Mouse (Mus musculus) heart, adult 9 months (tissue): ENCODE data around the gene Zmynd12.

Experiments used
- DNase-seq, 2 experiments: peaks; one replicate each; pipeline ENCODE4 v3.0.0; 2022; ENCODE audit warnings: low spot score in 2 of 2

The Zmynd12 gene

DNA sequence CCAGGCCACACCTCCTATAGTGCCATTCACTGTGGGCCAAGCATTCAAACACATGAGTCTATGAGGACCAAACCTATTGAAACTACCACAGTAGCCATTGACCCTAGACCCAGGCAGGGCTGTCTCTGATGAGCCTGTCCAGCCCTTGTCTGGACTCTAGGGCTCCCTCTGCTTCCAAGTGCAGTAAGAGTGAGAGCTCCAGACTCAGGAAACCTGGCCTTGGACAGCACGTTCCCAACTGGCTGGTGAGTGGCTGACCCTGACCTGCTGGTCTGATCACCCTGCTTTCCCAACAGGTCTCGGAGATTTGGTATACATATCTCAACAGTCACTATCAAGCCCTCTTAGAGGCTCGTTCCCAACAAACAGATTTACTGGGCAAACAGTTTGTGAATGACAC lies 25.2 kb downstream of the Zmynd12 start:
- DNase-seq = no peak

DNA sequence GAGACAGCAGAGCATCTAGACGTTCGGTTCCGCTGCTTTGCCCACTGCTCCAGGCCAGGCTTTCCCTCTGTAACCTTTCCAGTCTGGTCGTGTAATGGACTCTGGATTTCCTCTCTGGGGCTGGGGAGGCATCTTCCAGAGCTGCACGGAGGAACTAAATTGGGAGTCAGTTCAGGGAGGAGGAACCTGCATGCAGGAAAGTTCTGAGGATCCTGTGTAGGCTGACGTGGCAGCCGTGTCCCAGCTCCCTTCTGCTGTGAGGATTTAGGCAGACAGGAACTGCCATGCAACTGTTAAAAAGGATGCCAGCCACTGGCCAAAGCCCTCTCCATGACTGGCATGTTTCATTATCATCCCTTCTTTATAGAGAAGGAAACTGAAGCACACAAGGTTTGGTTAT lies 27.8 kb downstream of the Zmynd12 start:
- DNase-seq = no peak

DNA sequence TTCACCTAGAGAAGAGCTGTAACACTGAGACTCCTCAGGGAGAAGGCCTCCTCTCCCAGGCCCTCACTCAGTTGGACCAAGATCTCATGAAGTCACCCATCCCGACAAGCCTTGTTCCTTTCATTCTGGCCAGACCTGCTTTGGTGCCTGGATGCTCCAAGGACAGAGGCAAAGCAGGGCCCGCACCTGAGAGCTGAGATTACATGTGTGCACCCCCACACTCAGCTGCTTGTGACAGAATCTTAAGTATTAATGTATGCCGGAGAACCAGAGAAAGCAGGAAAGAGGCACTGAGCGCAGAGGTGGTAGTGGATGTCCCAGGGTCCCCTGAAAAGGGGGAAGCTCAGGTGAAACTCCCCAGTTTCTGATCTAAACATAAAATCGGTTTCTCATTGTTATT lies 30.5 kb downstream of the Zmynd12 start:
- DNase-seq = no peak

GRCm38 (mm10) chr4:119453533-119453932 lies 30.9 kb downstream of the Zmynd12 start:
- DNase-seq = no peak

- peak in 1 of 2 experiments; percentile 9 for DNase-seq
These were observed 37.7 kb downstream of the Zmynd12 start for GRCm38 (mm10) chr4:119460296-119460695.

DNA sequence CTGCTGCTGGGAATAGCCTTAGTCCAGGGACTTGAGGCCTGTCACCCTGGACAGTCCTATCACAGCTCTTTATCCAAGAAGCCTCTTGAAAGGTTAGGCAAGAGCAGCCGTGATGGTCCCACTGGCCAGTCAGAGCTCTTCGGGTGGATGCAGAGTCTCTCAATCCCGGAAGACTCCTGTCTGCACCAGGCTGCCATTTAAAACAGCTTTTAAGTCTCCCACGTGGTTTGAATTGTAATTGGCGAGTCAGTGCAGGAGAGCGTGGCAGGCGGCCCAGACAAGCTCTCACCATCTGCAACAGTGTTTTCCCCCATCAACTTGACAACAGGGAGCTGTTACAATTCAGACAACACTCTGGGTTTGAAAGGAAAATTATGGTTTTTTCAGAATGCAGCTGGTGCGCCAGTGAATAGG lies 38.1 kb downstream of the Zmynd12 start:
- peak; percentile 65 to 77 for DNase-seq

- no peak for DNase-seq
These were observed 39.8 kb downstream of the Zmynd12 start for GRCm38 (mm10) chr4:119462457-119462856.

GRCm38 (mm10) chr4:119462858-119463755 lies 40.5 kb downstream of the Zmynd12 start:
- peak; percentile 38 to 60 for DNase-seq

- no peak for DNase-seq
These were observed 41.3 kb downstream of the Zmynd12 start for GRCm38 (mm10) chr4:119463756-119464419.

DNA sequence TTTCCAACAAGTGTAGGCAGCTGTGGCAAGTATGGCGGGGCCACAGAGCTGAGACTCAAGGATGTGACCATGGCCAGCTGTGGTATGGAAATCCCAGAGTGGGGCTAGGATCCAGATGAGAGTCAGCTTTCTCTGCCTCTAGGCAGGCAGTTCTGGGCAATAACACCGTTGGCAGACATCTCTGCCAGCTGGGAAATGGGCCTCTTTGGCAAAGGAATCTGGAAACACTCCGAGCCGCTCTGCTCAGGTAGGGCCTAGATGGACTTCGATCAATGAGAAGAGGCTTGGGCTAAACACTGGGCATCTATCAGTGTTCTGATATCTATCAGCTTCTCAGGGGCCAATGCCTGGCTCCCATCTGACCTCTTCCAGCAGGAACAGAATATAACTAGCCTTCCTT lies 43.2 kb downstream of the Zmynd12 start:
- no peak for DNase-seq

DNA sequence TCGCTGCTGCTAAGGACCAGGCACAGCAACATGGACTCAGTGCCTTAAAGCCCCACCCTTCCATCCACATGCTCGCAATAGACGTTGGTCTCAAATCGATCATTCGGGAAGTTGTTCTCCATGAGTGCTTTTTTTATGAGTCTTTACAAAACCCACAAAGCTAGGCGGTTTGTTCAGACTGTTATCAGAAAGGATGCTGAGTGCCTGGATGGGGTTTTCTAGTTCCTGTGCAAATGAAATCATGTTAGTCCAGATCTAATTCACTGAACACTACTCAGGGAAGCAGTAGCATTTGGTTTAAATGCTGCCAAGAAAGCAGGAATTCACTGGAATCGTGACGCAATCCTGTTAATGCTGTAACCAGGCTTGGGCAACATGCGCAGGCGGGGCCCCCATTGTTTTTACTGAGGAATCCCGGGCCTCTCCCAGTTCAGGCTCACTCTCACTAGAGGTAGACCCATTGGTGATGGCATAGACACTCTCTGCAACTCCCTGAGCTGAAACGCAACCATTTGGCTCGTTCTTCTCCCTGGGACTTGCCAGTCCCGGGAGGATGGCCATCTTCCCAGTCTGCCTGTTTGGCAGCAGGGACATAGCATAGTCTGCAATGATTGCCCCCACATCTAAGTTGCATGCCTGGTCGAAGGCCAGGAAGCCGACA lies 45.2 kb downstream of the Zmynd12 start:
- no peak for DNase-seq

GRCm38 (mm10) chr4:119472545-119472944 lies 49.9 kb downstream of the Zmynd12 start:
- no peak for DNase-seq

- DNase-seq = no peak
These were observed 50.5 kb downstream of the Zmynd12 start for GRCm38 (mm10) chr4:119473150-119473549.

- peak; percentile 6 to 11 for DNase-seq
These were observed 60.4 kb downstream of the Zmynd12 start for GRCm38 (mm10) chr4:119483051-119483450.

GRCm38 (mm10) chr4:119484882-119485281 lies 62.3 kb downstream of the Zmynd12 start:
- DNase-seq = no peak

GRCm38 (mm10) chr4:119489666-119490065 lies 67.1 kb downstream of the Zmynd12 start:
- no peak for DNase-seq

DNA sequence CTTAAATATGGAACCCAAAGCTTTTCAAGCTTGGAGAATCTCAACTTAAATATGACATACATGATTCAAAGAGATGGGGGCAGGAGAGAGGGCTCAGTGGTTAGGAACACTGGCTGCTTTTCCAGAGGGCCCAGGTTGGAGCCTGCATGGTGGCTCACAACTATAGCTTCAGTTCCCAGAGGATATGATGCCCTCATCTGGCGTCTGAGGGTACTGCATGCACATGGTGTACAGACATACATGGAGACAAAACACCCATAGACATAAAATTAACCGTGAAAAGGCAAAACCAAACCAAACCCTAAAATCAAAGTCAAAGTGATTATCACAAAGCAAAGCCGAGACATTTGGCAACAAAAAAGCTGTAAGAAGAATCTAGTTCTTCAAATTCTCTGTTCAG lies 68.2 kb downstream of the Zmynd12 start:
- no peak for DNase-seq

DNA sequence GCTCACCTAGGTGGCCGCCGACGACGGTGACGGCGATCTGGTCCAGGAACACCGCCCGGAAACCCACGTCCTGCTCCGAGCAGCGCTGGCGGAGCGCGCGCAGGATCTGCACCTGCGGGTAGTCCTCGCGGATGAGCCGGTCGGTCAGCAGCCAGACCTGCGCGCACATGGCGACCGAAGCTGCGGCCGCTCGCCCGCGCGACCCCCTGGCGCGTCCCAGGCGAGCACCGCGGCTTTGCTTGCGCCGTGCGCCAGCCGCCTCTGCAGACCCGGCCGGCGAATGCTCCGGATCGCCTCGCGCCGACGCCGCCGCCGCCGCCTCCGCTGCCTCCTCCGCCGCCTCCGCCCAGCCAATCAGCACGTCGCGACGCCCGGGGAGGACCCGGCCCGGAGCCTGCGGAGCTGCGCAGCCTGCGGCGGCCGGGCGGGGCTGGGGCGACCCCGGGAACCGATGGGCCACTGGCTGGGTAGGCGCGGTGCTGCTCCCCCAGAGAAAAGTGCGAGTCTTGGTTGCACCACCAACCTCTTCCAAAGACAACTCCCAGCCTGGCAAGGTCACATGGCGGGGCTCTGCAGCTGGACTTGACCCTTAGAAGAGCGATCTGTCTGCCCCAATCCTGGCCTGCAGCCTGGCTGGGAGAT lies 69.8 kb downstream of the Zmynd12 start, which contains the start of gene Rimkla:
Rimkla (minus strand) TSS at position 338 of the 642 bp plus-strand sequence.
- DNase-seq = peak; percentile 33 to 48

GRCm38 (mm10) chr4:119492933-119493327 lies 70.3 kb downstream of the Zmynd12 start:
- DNase-seq = no peak

DNA sequence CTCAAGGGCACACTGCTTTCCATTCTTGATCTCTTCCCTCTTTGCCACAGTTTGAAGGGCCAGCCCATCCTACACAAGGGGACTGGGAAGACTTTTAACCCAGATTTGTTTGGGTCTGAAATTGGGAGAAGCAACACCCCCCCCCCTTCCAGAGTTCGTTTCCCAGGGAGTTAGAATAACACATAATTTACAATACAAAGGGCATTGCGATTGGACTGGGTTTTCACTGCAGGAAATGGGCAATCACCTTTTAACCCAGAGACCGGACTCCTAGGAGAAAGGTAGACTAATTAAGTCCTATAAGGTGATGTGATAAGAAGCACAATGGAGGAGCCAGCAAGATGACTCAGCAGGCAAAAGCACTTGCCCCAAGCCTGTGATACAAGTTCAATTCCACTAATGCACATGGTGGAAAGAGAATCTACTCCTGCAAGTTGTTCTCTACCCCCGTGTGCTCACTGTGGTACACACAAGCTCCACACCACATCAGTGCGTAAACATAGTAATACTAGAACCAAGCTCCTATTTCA lies 75.8 kb downstream of the Zmynd12 start:
- DNase-seq = no peak

GRCm38 (mm10) chr4:119511591-119511990 lies 89.0 kb downstream of the Zmynd12 start:
- no peak for DNase-seq

DNA sequence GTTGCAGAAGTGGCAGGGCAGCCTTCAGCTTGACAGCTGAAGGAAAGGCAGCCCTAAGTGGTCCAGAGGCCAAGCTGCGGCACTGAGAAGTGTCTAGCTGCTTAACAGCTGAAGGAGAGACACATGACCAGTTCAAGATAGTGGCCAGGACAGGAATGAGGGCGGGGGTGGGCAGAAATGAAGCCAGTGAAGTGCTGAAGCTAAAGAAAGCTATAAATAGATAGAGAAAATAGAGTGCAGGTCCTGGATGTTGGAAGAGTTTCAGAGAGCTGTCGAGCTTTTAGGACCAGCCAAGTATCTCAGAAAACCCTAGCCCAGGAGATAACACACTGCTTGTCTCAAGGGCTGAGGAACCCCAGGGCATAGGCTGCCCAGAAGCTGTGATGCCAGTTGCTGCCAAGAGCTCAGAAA lies 90.1 kb downstream of the Zmynd12 start:
- peak; percentile 17 to 19 for DNase-seq
